Mouse (Mus musculus) kidney, adult 2 months (tissue): ENCODE measurements around the gene Akr1b3. TPM values are rescaled to one million over a fixed set of nuclear protein-coding genes. Genes with fewer than 3 reads are reported as not detected.

ENCODE experiments used
- DNase-seq: peaks from one replicate; pipeline ENCODE4 v3.0.0; 2021
- H3K27ac ChIP-seq: fragments of 200-500 bp; 2 replicates; pipeline ENCODE4 v1.5.1; 2012; ENCODE audit warnings: low read depth, low read length, control low read depth, inconsistent platforms; ENCODE audit not compliant: insufficient read depth
- H3K27me3 ChIP-seq: fragments of 200-500 bp; replicated peaks from 2 replicates; pipeline ENCODE4 v1.6.1; 2012; ENCODE audit warnings: mild to moderate bottlenecking, moderate library complexity, low read length, inconsistent platforms; ENCODE audit not compliant: control insufficient read depth, insufficient read depth
- H3K36me3 ChIP-seq: fragments of 200-500 bp; 2 replicates; pipeline ENCODE4 v1.6.1; 2012; ENCODE audit warnings: mild to moderate bottlenecking, moderate library complexity, low read length, inconsistent platforms; ENCODE audit not compliant: control insufficient read depth, insufficient read depth
- H3K4me1 ChIP-seq: fragments of 200-500 bp; 2 replicates; pipeline ENCODE4 v1.6.1; 2011; ENCODE audit warnings: low read length; ENCODE audit not compliant: control insufficient read depth, insufficient read depth
- H3K4me3 ChIP-seq: fragments of 200-500 bp; 2 replicates; pipeline ENCODE4 v1.5.1; 2011; ENCODE audit warnings: mild to moderate bottlenecking, low read depth, low read length, control low read depth; ENCODE audit not compliant: insufficient read depth
- CTCF ChIP-seq: fragments of 200-500 bp; conservative IDR thresholded peaks from 2 replicates; pipeline ENCODE4 v1.5.1; 2011; ENCODE audit warnings: low read depth, mild to moderate bottlenecking, control low read depth, low read length, moderate library complexity, mixed read lengths; ENCODE audit not compliant: insufficient read depth, insufficient read length
- POLR2A ChIP-seq: fragments of 200-500 bp; IDR thresholded peaks from one replicate; pipeline ENCODE4 v1.6.1; 2011; ENCODE audit warnings: low read depth, low read length, control low read depth
- WGBS: fragments of 180-500 bp; shearing (Covaris S2); methylation state at CpG from one replicate; pipeline ENCODE4 v1.1.7; 2018; 5-methylcytosine and 5-hydroxymethylcytosine counted together
- polyA plus RNA-seq: library from polyadenylated mRNA; depleted of rRNA; stranded (reverse); fragments of >200 nt; gene quantifications from 2 replicates; pipeline ENCODE4 v1.2.3, GENCODE M21; 2012; rRNA removed

Akr1b3 gene
- 208 and 280 TPM in 2 replicates for polyA plus RNA-seq

DNA sequence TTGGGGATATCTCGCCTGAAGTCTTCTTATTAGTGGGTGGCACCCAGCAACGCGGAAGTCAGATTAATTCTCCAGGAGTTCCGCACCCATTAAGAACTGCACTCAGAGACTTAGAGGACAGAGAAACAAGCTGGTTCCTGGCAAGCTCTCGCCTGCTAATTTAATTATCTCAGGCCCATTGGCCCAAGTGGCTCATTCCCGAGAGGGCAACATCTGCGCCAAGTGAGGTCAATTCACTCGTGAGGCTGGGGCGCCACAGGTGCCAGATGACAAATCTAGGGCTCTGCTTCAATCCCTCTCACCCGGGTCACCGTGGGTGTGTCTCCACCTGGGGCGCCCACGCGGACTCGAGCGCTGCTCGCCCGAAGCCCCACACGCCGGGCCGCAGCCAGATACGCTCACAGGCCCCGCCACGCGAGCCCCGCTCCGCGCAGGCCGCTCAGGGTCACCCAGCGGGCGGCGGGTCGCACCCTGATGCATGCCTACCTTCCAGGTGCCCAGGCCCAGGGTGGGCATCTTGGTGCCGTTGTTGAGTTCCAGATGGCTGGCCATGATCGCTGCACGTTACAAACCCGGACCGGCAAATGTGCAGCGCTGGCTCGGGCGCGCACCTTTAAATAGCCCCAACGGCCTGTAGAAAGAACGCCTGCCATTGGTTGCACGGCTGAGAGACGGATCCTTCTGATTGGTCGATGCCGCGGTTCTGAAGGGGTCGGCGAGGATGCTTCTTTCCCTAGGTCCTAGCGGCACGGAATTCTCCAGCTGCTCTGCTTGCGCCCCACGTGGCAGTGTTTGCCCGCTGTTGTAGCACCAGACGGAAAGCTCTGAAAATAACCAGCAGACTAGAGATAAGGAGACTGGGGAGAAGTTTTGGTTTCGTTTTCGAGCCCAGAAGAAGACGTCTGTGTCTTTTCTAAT lies at the start of gene Akr1b3:
Gene Akr1b3, minus strand, starts transcription at position 625 of the 918 bp plus-strand sequence.
- Histone ChIP-seq H3K4me1 (peaks cover 2% of the 10 kb centered on the region; the same call in 1 of the 2 replicates), H3K27me3 (no peaks in the 10 kb centered on the region), H3K27ac (peak within 1 kb of the TSS; percentile 73), H3K4me3 (peak within 1 kb of the TSS; percentile 83), H3K36me3 (no peaks in the 10 kb centered on the region)
- DNase-seq, result peak; percentile 96
- WGBS, result 1% methylated on average over 60 of the region's 60 CpGs
- TF ChIP-seq CTCF (peak; percentile 32; the same call in 1 of the 2 replicates), POLR2A (peak; percentile 27)

GRCm38 (mm10) chr6:34364217-34365136 lies 47.2 kb upstream of the Akr1b3 start:
- no peaks in the 10 kb centered on the region for H3K36me3 ChIP-seq
- no peaks in the 10 kb centered on the region for H3K27me3 ChIP-seq
- no peak for DNase-seq
- TF ChIP-seq CTCF (no peak), POLR2A (no peak)
- WGBS, result 85% methylated on average over 12 of the region's 12 CpGs
- H3K4me1 ChIP-seq, result no peaks in the 10 kb centered on the region
- no peak overlapping the region for H3K27ac ChIP-seq
- H3K4me3 ChIP-seq, result no peak overlapping the region

DNA sequence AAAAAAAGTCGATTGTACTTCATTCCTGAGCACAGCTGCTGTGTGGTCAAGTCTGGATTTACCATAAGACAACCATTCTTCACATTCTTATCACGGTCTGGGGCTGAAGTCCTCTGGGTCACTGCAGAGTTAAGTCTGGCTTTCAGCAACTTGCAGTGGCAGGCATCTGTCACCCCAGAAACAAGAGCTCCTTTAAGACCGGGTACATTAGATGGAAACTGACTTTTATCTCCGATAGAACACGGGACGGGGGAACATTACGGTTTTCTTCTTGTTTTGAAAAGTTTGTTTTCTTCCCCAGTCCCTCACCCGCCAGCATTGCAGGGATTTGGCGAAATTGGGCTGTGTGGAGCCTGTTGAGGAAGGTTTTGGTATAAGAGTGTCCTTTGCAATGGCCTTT lies 38.6 kb upstream of the Akr1b3 start:
- DNase-seq, result no peak
- 89% methylated on average over 9 of the region's 9 CpGs for WGBS
- peaks cover 3% of the 10 kb centered on the region; the same call in 1 of the 2 replicates for H3K4me1 ChIP-seq

DNA sequence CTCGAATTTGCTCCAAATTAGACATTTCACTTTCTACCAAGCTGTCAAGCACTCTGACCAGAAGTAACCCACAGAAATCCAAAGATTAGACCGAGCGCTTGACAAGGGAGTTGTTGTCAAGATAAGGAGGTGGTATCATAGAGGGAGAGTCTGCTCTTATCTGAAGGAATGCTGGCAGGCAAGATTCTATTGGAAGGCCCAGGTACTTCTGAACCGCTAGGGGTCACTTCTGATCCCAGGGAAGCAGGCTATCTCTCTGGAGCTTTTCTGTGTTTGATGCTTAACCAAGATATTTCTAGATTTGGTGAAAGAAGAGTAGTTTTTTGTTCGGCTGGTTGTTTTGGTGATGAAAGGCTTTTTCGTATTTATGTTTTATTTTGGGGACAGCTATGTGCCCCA lies 38.1 kb upstream of the Akr1b3 start:
- Histone ChIP-seq H3K27ac (no peak overlapping the region), H3K36me3 (no peaks in the 10 kb centered on the region), H3K4me3 (no peak overlapping the region), H3K27me3 (no peaks in the 10 kb centered on the region), H3K4me1 (peaks cover 3% of the 10 kb centered on the region; the same call in 1 of the 2 replicates)
- 0 out of 2 replicates have a peak, but pooled peaks have one; percentile 3 for TF ChIP-seq CTCF
- TF ChIP-seq POLR2A, result no peak
- no peak for DNase-seq
- 87% methylated on average over 6 of the region's 6 CpGs for WGBS

More for the DNA sequence above, 38.6 kb upstream of the Akr1b3 start:
- TF ChIP-seq CTCF, result no peak
- Histone ChIP-seq H3K4me3 (no peak overlapping the region), H3K27me3 (no peaks in the 10 kb centered on the region), H3K36me3 (no peaks in the 10 kb centered on the region), H3K27ac (no peak overlapping the region)

GRCm38 (mm10) chr6:34354354-34355348 lies 37.4 kb upstream of the Akr1b3 start:
- Histone ChIP-seq H3K36me3 (no peaks in the 10 kb centered on the region), H3K4me3 (0 out of 2 replicates have a peak overlapping the region, but pooled peaks have one; percentile 36), H3K27ac (no peak overlapping the region), H3K4me1 (peaks cover 3% of the 10 kb centered on the region; the same call in 1 of the 2 replicates), H3K27me3 (no peaks in the 10 kb centered on the region)
- WGBS, result 81% methylated on average over 8 of the region's 8 CpGs
- no peak for DNase-seq
- TF ChIP-seq POLR2A (no peak), CTCF (no peak)

DNA sequence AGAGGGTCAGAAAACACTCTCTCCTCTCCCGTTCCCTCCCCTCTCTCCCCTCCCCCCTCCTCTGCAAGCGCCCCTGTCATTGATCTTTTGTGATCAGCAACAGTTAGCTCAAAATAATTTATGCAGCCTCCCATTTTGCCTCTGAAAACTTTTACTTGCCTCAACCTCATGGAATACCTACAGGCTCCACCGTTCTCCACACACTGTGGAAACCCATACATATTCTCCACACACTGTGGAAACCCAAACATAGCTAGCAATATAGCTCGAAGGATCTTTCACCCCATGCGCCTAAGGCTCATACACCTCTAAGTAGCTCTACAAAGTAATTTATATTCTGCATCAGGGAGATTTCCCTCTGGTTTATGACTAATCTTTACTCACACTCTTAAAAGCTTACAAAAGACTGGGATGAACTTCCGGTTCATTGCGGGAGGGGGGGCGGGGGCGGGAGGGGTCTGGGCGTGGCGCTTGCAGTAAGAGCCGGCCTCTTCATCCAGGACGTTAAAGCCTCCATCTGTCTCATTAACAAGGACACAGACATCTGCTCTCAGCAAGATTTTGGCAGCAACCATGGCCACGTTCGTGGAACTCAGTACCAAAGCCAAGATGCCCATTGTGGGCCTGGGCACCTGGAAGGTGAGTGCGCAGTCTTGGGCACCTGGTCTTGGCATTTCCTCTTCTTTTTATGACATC lies 36.5 kb upstream of the Akr1b3 start, which contains the start of gene Akr1b8:
Gene Akr1b8, plus strand, starts transcription at position 462 of the 696 bp plus-strand sequence.
- H3K4me1 ChIP-seq, result peaks cover 3% of the 10 kb centered on the region; the same call in 1 of the 2 replicates
- peak within 1 kb of the TSS; percentile 36; the same call in 1 of the 2 replicates for H3K4me3 ChIP-seq
- TF ChIP-seq POLR2A, result no peak
- no peak for TF ChIP-seq CTCF
- H3K27ac ChIP-seq, result no peak within 1 kb of the TSS
- no peaks in the 10 kb centered on the region for H3K36me3 ChIP-seq
- peak; percentile 2 for DNase-seq
- WGBS, result 24% methylated on average over 16 of the region's 16 CpGs
- H3K27me3 ChIP-seq, result no peaks in the 10 kb centered on the region
